10 mouse cellular contexts compared by ENCODE assay signal in the genomic region with DNA sequence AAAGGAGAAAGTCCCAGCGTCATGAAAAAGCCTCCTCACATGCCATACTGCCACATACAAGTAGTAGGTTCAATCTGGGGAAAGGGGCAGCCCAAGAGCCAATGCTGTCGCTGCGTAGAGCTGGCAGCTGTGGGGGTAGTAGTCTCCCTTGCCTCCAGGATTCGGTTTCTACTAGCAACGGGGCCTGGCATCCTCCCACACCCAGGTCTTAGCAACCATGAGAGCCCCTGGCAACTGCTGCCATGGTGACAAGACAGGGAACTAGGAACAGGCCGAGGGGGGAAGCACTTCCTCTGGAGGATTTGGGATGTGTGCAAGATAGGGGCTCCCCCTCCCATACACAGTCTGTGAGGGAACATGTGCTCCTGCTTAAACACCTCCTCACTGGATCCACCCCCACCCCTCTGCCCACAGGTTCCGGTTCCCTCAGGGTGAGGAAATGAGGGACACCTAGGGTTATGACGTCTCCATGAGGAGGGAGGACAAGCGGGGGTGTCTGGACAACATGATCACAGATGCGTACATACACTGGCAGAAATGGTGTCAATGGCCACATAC. TPM values are rescaled to one million over a fixed set of nuclear protein-coding genes. Genes with fewer than 3 reads are reported as not detected.
DNase-seq lines count a peak whose midpoint lies in the region; ATAC-seq lines count a peak whose summit lies in the region.
"Had no signal": no experiment of that assay in that cellular context is flagged by ENCODE, and none has a peak within 500 bp of the region (broad histone marks: within the 10 kb centered on the region; RNA-seq: fewer than 3 reads in every experiment).

No protein-coding gene starts in this region.

- DNase-seq in cerebellum, adult 11-12 months = peak; percentile 46
- peak; percentile 90 to 92 for DNase-seq in left cerebral cortex, postnatal 36 days (ENCODE audit: low spot score in 2 of 2)
- DNase-seq in right cerebral cortex, postnatal 36 days (ENCODE audit: low spot score in 2 of 2) = peak; percentile 94 to 95
- DNase-seq in adrenal gland, adult 18-20 months (ENCODE audit: low spot score in 2 of 2) = no peak
- DNase-seq in yolk sac, embryonic 10.5 days (ENCODE audit: low spot score) = no peak
- DNase-seq in spleen, postnatal 10 days (ENCODE audit: low spot score in 2 of 2) = no peak

- H3K4me3 ChIP-seq in hindbrain, embryonic 12.5 days = no peak overlapping the region
- H3K4me3 ChIP-seq: myocyte had no signal

- H3K4me1 ChIP-seq in hindbrain, embryonic 12.5 days = peaks cover 51% of the 10 kb centered on the region

- no peaks in the 10 kb centered on the region for H3K36me3 ChIP-seq in hindbrain, embryonic 12.5 days

- no peaks in the 10 kb centered on the region for H3K27me3 ChIP-seq in hindbrain, embryonic 12.5 days

- intact Hi-C loops in left cerebral cortex, postnatal 36 days (cut with DNase I) = loop anchor here (2.0 kb wide), 1 partner anchor 60 kb away; no protein-coding TSS in a partner anchor

- ATAC-seq in cerebellum, adult (ENCODE audit: insufficient number of reproducible peaks, low FRiP score, low TSS enrichment) = no peak
- ATAC-seq in hindbrain, embryonic 12.5 days (ENCODE audit: low FRiP score) = peak; percentile 30
- ATAC-seq: inflammation-experienced regulatory T-cells, adult 6 months had no signal

- H3K4me2 ChIP-seq in hindbrain, embryonic 12.5 days (replicated peaks) = peak overlapping the region; percentile 36

- peak overlapping the region; percentile 47; the same call in 1 of the 2 replicates for H3K9ac ChIP-seq in hindbrain, embryonic 12.5 days

- 32% methylated on average over 10 of the region's 10 CpGs for WGBS in hindbrain, embryonic 12.5 days

- no peaks in the 10 kb centered on the region for H3K9me3 ChIP-seq in hindbrain, embryonic 12.5 days (replicated peaks)

- H3K27ac ChIP-seq in hindbrain, embryonic 12.5 days = peak overlapping the region; percentile 78

RNA-seq across cellular contexts. Expression of gene Dnajb5, which starts 2.8 kb away (rescaled TPM):
- polyA plus RNA-seq in hindbrain, embryonic 12.5 days (2016; fragmentation: Nextera tagmentation; extraction: Ambion mirVana) = 32.4 and 37.4 TPM in 2 replicates
- 100 to 1,000 TPM; 197 to 202 TPM for total RNA-seq in left cerebral cortex, postnatal 36 days (2021)
- total RNA-seq in adrenal gland, adult 18-20 months (2021) = 10 to 100 TPM; 17.0 to 24.2 TPM

RNA-seq across cellular contexts. Expression of gene 1700022I11Rik, which starts 22.6 kb away (rescaled TPM):
- 0.61 and 1.2 TPM in 2 replicates for polyA plus RNA-seq in hindbrain, embryonic 12.5 days (2016; fragmentation: Nextera tagmentation; extraction: Ambion mirVana)
- not detected for total RNA-seq in left cerebral cortex, postnatal 36 days (2021)
- total RNA-seq in adrenal gland, adult 18-20 months (2021) = not detected

RNA-seq across cellular contexts. Expression of gene Phf24, which starts 30.4 kb away (rescaled TPM):
- polyA plus RNA-seq in hindbrain, embryonic 12.5 days (2016; fragmentation: Nextera tagmentation; extraction: Ambion mirVana) = 7.9 TPM in 2 replicates
- 100 to 1,000 TPM; 333 to 352 TPM for total RNA-seq in left cerebral cortex, postnatal 36 days (2021)
- 1 to 10 TPM; 1.6 to 1.8 TPM for total RNA-seq in adrenal gland, adult 18-20 months (2021)
- polyA plus RNA-seq: inflammation-experienced regulatory T-cells, adult 6 months; myocyte had no signal

RNA-seq across cellular contexts. Expression of gene Vcp, which starts 53.5 kb away (rescaled TPM):
- 626 and 637 TPM in 2 replicates for polyA plus RNA-seq in hindbrain, embryonic 12.5 days (2016; fragmentation: Nextera tagmentation; extraction: Ambion mirVana)
- 100 to 1,000 TPM; 181 to 194 TPM for total RNA-seq in left cerebral cortex, postnatal 36 days (2021)
- 100 to 1,000 TPM; 267 to 341 TPM for total RNA-seq in adrenal gland, adult 18-20 months (2021)

Comparison
In these comparisons a context has a peak if more than half of its experiments do, and no peak if none do; other contexts are left out.
1. DNase-seq: peak in cerebellum, adult 11-12 months (single experiment), left cerebral cortex, postnatal 36 days (2 of 2) and right cerebral cortex, postnatal 36 days (2 of 2); none in adrenal gland, adult 18-20 months (0 of 2), yolk sac, embryonic 10.5 days (single experiment) and spleen, postnatal 10 days (0 of 2).
2. RNA of gene Dnajb5, which starts 2.8 kb away (total RNA-seq): 197 to 202 TPM in left cerebral cortex, postnatal 36 days; 17.0 to 24.2 TPM in adrenal gland, adult 18-20 months; every median in the first group is over 4 times any median in the second.
3. RNA of gene Phf24, which starts 30.4 kb away (total RNA-seq): 333 to 352 TPM in left cerebral cortex, postnatal 36 days; 1.6 to 1.8 TPM in adrenal gland, adult 18-20 months; every median in the first group is over 100 times any median in the second.